Mouse (Mus musculus): ENCODE data around the gene Pde7b. TPM values are rescaled to one million over a fixed set of nuclear protein-coding genes. Genes with fewer than 3 reads are reported as not detected.

The Pde7b gene
- polyA plus RNA-seq (2012; ENCODE audit: insufficient read depth, insufficient read length, missing spikeins): 12.9 and 14.4 TPM in 2 replicates

DNA sequence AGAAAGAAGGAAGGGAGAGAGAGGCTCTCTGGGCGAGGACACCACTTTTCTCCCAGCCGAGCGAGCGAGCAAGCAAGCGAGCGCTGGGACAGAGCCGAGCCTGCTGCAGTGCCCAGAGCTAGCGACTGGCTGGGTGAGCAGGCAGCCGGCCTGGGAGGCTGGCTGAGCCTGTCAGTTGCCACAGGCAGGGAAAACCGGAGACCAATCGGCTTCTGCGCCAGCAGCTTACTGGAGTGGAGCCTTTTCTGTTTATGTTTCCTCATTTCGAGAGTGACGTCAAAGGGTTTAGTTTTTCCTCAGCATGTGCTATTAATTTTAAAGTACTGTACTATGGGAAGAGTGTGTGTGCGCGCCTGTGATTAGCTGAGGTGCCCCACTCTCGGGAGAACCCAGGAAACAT, at the start of gene Pde7b:
TSS of gene Pde7b (minus strand) at position 173 of the 400 bp plus-strand sequence.
- H3K4me3 ChIP-seq (ENCODE audit: insufficient read depth, low read length): peak within 1 kb of the TSS; percentile 69
- H3K4me1 ChIP-seq (ENCODE audit: control insufficient read depth, insufficient read depth, low read length): peaks cover 9% of the 10 kb centered on the region
- TF ChIP-seq POLR2A (IDR thresholded peaks at IDR 0.05; ENCODE audit: borderline replicate concordance, low read depth, low read length) (no peak), CTCF (IDR thresholded peaks at IDR 0.05; ENCODE audit: low read depth, low read length) (no peak)
- peak within 1 kb of the TSS; percentile 79 for H3K27ac ChIP-seq (ENCODE audit: insufficient read depth, low read depth, low read length)

DNA sequence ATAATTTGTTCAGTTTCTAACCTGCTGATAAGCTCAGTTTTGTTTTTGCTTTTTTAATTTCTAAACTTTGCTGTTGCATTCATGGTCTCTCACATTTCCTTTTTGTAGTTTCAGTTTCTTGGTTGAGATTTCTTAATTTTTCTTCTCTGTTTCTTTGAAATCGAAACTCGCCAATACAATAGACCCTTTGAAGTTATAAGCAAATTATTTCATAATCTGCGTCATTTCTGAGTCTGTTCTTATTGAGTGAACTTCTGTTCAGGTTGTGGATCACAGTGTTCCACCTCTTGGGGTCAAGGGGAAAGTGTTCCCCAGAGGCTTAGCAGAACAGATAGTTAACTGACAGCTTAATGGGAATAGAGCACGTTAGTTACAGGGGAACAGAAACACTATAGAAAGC, 47.2 kb upstream of the Pde7b start:
- TF ChIP-seq POLR2A (IDR thresholded peaks at IDR 0.05; ENCODE audit: borderline replicate concordance, low read depth, low read length) (no peak), CTCF (IDR thresholded peaks at IDR 0.05; ENCODE audit: low read depth, low read length) (no peak)
- H3K27ac ChIP-seq (ENCODE audit: insufficient read depth, low read depth, low read length): peak overlapping the region; percentile 88
- peaks cover 48% of the 10 kb centered on the region for H3K4me1 ChIP-seq (ENCODE audit: control insufficient read depth, insufficient read depth, low read length)
- H3K4me3 ChIP-seq (ENCODE audit: insufficient read depth, low read length): no peak overlapping the region

DNA sequence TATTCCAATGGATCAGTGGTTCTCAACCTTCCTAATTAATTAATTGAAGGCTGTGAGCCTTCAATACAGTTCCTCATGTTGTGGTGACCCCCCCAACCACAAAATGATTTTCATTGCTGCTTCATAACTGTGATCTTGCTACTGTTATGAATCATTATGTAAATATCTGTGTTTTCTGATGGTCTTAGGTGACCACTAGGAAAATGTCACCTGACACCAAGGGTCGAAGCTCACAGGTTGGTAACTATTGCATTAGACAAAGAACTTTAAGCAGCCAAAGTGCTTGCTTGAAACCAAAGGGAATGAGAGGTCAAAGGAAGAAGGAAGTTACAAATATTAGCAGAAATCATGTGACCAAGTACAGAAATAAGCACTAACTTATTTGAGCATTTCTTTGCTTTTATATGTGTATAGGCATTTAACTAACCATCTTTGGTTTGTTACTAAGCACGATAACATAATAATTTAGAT, 45.6 kb upstream of the Pde7b start:
- Histone ChIP-seq H3K4me1 (ENCODE audit: control insufficient read depth, insufficient read depth, low read length) (peaks cover 40% of the 10 kb centered on the region), H3K4me3 (ENCODE audit: insufficient read depth, low read length) (no peak overlapping the region), H3K27ac (ENCODE audit: insufficient read depth, low read depth, low read length) (peak overlapping the region; percentile 93)
- no peak for TF ChIP-seq POLR2A (IDR thresholded peaks at IDR 0.05; ENCODE audit: borderline replicate concordance, low read depth, low read length)
- TF ChIP-seq CTCF (IDR thresholded peaks at IDR 0.05; ENCODE audit: low read depth, low read length): no peak

DNA sequence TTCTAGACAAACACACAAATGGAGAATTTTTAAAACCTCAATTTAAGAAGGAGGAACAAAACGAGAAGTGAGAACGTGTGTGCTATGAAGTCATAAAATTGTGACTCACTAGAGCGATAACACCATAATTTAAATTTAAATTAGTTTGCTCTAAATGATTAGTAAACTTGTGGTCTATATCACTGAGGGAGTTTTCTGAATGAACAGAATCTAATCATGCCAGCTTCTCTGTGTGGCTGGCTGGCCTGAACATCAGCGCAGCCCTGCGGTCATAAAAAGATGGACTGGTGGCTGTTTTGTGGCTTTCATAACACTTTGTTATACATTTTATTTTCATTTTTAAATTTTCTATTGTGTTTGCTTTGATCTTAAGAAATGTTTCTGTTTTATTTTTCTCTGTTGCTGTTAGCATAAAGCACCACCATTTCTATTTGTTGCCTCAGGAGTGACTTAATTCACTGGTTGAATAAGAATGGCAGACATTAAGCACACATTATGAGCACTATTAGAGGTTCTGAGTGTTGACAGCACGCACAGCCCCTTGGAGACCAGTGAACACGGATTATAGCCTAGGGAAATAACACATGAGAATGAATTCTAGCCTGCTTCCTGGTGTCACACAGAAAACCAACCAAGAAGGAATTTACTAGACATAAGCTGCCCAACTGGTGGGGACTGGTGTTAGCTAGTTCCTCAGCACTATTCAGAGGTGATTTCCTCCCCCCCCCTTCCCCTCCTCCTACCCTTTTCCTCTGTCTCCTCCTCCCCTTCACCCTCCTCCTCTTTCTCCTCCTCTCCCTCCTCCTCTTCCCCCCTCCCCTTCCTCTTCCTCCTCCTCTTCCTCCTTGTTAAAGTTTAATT, 44.9 kb upstream of the Pde7b start:
- no peak for TF ChIP-seq CTCF (IDR thresholded peaks at IDR 0.05; ENCODE audit: low read depth, low read length)
- TF ChIP-seq POLR2A (IDR thresholded peaks at IDR 0.05; ENCODE audit: borderline replicate concordance, low read depth, low read length): no peak

DNA sequence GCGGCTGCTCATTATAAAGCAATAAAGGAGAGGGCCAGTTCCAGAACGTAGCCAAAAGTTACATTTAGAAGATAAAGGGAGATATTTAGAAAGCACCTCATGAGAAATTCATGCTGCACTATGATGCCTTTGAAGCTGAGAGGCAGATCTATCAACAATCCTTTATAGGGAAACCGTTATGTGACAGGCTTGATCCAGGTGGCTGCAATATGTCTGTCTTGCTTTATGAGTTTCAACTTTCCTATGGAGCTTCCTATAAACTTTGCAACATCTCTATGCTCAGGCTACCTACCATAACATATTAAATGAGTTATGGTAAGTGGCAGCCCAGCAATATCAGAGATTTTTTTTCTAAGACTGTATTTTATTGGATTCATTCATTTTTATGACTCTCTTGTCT, 39.5 kb upstream of the Pde7b start:
- no peak overlapping the region for H3K27ac ChIP-seq (ENCODE audit: insufficient read depth, low read depth, low read length)
- TF ChIP-seq POLR2A (IDR thresholded peaks at IDR 0.05; ENCODE audit: borderline replicate concordance, low read depth, low read length): no peak
- no peak for TF ChIP-seq CTCF (IDR thresholded peaks at IDR 0.05; ENCODE audit: low read depth, low read length)
- H3K4me1 ChIP-seq (ENCODE audit: control insufficient read depth, insufficient read depth, low read length): peaks cover 19% of the 10 kb centered on the region
- no peak overlapping the region for H3K4me3 ChIP-seq (ENCODE audit: insufficient read depth, low read length)

More for the DNA sequence above, 44.9 kb upstream of the Pde7b start:
- Histone ChIP-seq H3K27ac (ENCODE audit: insufficient read depth, low read depth, low read length) (peak overlapping the region; percentile 93), H3K4me3 (ENCODE audit: insufficient read depth, low read length) (no peak overlapping the region), H3K4me1 (ENCODE audit: control insufficient read depth, insufficient read depth, low read length) (peaks cover 40% of the 10 kb centered on the region)

DNA sequence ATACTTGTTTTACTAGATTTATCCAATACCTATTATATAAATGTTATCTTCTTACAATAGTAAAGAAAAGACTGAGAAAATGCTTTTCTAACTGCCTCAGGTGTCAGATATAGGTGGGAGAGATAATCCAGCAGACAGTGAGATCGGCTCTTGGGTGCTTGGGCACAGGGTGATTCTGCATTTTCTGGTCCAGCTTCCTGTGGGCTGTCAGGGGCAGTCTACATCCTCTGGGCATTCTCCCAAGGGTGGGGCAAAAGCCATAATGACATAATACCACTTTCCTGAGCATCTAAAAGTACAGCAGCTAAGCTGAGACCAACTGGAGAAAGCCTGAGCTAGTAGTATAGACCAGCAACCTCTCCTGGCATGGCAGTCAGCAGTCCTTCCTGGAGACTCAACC, 34.1 kb upstream of the Pde7b start:
- Histone ChIP-seq H3K4me1 (ENCODE audit: control insufficient read depth, insufficient read depth, low read length) (peaks cover 18% of the 10 kb centered on the region), H3K4me3 (ENCODE audit: insufficient read depth, low read length) (no peak overlapping the region), H3K27ac (ENCODE audit: insufficient read depth, low read depth, low read length) (no peak overlapping the region)
- no peak for TF ChIP-seq POLR2A (IDR thresholded peaks at IDR 0.05; ENCODE audit: borderline replicate concordance, low read depth, low read length)
- TF ChIP-seq CTCF (IDR thresholded peaks at IDR 0.05; ENCODE audit: low read depth, low read length): no peak

DNA sequence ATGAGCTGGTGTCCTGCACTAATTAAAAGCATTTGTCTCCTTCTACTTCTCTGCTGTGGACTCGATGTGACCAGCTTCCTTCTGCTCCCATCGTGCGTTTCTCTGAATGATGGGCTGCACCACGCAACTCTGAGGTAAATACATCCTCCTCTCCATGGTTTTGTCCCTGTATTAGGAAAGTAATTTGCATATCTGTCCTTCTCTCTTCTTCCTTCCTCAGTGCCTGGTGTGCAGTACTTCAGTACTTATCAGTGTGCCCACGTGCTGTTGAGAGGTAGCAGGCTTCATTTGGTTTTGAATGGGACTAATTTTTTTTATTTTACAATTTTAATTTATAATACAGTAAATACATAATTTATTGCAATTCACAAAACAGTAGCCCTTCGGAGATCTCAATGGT, 33.4 kb upstream of the Pde7b start:
- peaks cover 12% of the 10 kb centered on the region for H3K4me1 ChIP-seq (ENCODE audit: control insufficient read depth, insufficient read depth, low read length)

DNA sequence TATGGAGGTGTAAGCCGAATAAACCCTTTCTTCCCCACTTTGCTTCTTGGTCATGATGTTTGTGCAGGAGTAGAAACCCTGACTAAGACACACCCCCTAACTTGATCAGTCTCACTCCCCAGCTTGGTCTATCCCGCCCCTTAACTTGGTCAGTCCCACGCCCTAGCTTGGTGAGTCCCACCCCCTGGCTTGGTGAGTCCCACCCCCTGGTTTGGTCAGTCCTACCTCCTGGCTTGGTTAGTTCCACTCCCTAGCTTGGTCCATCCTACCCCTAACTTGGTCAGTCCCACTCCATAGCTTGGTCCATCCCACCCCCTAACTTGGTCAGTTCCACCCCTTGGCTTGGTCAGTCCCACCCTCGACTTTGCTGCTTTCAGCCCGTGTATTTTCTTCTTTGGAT, 31.3 kb upstream of the Pde7b start:
- no peak for TF ChIP-seq CTCF (IDR thresholded peaks at IDR 0.05; ENCODE audit: low read depth, low read length)
- TF ChIP-seq POLR2A (IDR thresholded peaks at IDR 0.05; ENCODE audit: borderline replicate concordance, low read depth, low read length): no peak
- H3K4me3 ChIP-seq (ENCODE audit: insufficient read depth, low read length): no peak overlapping the region
- H3K27ac ChIP-seq (ENCODE audit: insufficient read depth, low read depth, low read length): no peak overlapping the region
- H3K4me1 ChIP-seq (ENCODE audit: control insufficient read depth, insufficient read depth, low read length): peaks cover 7% of the 10 kb centered on the region; the same call in 1 of the 2 replicates

More for the DNA sequence above, 33.4 kb upstream of the Pde7b start:
- no peak for TF ChIP-seq CTCF (IDR thresholded peaks at IDR 0.05; ENCODE audit: low read depth, low read length)
- no peak for TF ChIP-seq POLR2A (IDR thresholded peaks at IDR 0.05; ENCODE audit: borderline replicate concordance, low read depth, low read length)
- Histone ChIP-seq H3K4me3 (ENCODE audit: insufficient read depth, low read length) (no peak overlapping the region), H3K27ac (ENCODE audit: insufficient read depth, low read depth, low read length) (no peak overlapping the region)

DNA sequence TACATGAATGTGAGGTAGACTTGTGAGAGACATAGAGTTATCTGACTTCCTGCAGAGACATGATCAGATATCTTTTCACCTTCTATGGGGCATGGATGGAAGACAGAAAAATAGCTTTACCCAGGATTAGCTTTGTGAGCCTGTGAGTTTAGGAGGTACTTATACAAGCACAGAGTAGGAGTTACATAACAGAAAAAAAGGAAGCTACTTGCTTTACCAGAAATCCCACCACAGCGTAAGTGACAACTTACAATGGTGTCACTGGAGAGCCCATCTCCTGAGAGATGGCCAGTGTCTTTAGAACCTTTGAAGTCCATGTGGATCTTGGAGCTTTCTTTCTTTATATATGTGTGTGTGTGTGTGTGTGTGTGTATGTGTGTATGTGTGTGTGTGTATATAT, 28.0 kb upstream of the Pde7b start:
- no peak overlapping the region for H3K27ac ChIP-seq (ENCODE audit: insufficient read depth, low read depth, low read length)
- no peak overlapping the region for H3K4me3 ChIP-seq (ENCODE audit: insufficient read depth, low read length)
- no peak for TF ChIP-seq CTCF (IDR thresholded peaks at IDR 0.05; ENCODE audit: low read depth, low read length)
- TF ChIP-seq POLR2A (IDR thresholded peaks at IDR 0.05; ENCODE audit: borderline replicate concordance, low read depth, low read length): no peak
- peaks cover 5% of the 10 kb centered on the region for H3K4me1 ChIP-seq (ENCODE audit: control insufficient read depth, insufficient read depth, low read length)

DNA sequence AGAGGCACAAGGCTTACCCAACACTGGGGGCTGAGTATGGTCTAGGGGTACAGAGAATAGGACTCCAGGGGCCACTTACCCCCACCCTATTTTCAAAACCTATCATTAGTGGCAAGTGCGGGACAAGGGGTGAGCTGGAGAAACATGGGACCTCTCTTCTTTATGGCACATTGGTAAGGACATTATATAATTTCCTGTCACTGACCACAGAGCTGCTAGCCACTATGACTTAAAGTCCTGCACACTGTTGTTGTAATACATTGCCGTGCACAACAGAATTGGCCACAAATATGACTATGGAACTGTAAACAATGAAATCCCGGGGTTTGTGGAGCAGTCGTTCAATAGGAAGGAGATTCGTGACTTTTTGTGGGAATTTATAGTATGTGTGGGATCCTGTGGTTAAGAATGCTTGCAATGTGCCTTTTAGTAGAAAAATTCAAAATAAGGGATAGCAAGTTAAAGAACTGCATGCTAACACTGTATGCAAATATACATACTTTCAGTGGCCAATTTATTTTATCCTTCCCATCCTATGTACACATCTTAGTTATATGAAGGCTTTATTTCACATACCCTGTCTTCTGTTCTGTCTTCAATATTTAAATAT, 25.9 kb upstream of the Pde7b start:
- peaks cover 5% of the 10 kb centered on the region for H3K4me1 ChIP-seq (ENCODE audit: control insufficient read depth, insufficient read depth, low read length)
- no peak overlapping the region for H3K4me3 ChIP-seq (ENCODE audit: insufficient read depth, low read length)
- TF ChIP-seq CTCF (IDR thresholded peaks at IDR 0.05; ENCODE audit: low read depth, low read length) (no peak), POLR2A (IDR thresholded peaks at IDR 0.05; ENCODE audit: borderline replicate concordance, low read depth, low read length) (no peak)
- H3K27ac ChIP-seq (ENCODE audit: insufficient read depth, low read depth, low read length): no peak overlapping the region
